Mouse (Mus musculus): ENCODE results near the gene Prf1. TPM values are rescaled to one million over a fixed set of nuclear protein-coding genes. Genes with fewer than 3 reads are reported as not detected.

The Prf1 gene
- total RNA-seq, 2 experiments from 2014 or later = not detected

- DNase-seq (ENCODE audit: low spot score in 2 of 2) = no peak
These were observed 40.0 kb downstream of the Prf1 start for GRCm38 (mm10) chr10:61337665-61338064.

GRCm38 (mm10) chr10:61339216-61339615, 41.6 kb downstream of the Prf1 start:
- DNase-seq (ENCODE audit: low spot score in 2 of 2) = no peak

GRCm38 (mm10) chr10:61340247-61340646, 42.6 kb downstream of the Prf1 start:
- no peak for DNase-seq (ENCODE audit: low spot score in 2 of 2)

- no peak for DNase-seq (ENCODE audit: low spot score in 2 of 2)
These were observed 43.4 kb downstream of the Prf1 start for GRCm38 (mm10) chr10:61341045-61341444.

GRCm38 (mm10) chr10:61341557-61341956, 43.9 kb downstream of the Prf1 start:
- peak; percentile 84 to 88 for DNase-seq (ENCODE audit: low spot score in 2 of 2)

GRCm38 (mm10) chr10:61342750-61343149, 45.1 kb downstream of the Prf1 start:
- DNase-seq (ENCODE audit: low spot score in 2 of 2) = no peak

- DNase-seq (ENCODE audit: low spot score in 2 of 2) = peak; percentile 61 to 75
These were observed 46.3 kb downstream of the Prf1 start for GRCm38 (mm10) chr10:61343950-61344349.

GRCm38 (mm10) chr10:61345179-61345578, 47.5 kb downstream of the Prf1 start:
- DNase-seq (ENCODE audit: low spot score in 2 of 2) = no peak

GRCm38 (mm10) chr10:61346374-61346773, 48.7 kb downstream of the Prf1 start:
- DNase-seq (ENCODE audit: low spot score in 2 of 2) = no peak

- DNase-seq (ENCODE audit: low spot score in 2 of 2) = no peak
These were observed 53.6 kb downstream of the Prf1 start for GRCm38 (mm10) chr10:61351216-61351615.

Other genes with a start within 250 kb of the Prf1 start
- gene Pcbd1, start 208.5 kb upstream of the Prf1 start, total RNA-seq (2021) = 10 to 100 TPM; 13.3 to 17.9 TPM
- 10 to 100 TPM; 33.0 to 33.3 TPM for gene Sgpl1, start 150.1 kb upstream of the Prf1 start, total RNA-seq (2021)
- gene Tbata, start 125.9 kb upstream of the Prf1 start, total RNA-seq (2021) = 1 to 10 TPM; 4.2 to 4.9 TPM
- gene Adamts14, start 24.4 kb upstream of the Prf1 start, total RNA-seq (2021) = 1 to 10 TPM; 1.2 to 1.4 TPM
- gene Pald1, start 85.7 kb downstream of the Prf1 start, total RNA-seq (2021) = 10 to 100 TPM; 20.3 to 20.6 TPM
- gene Nodal, start 120.1 kb downstream of the Prf1 start, total RNA-seq (2021) = not detected
- 10 to 100 TPM; 46.3 to 49.2 TPM for gene Eif4ebp2, start 154.8 kb downstream of the Prf1 start, total RNA-seq (2021)
- gene Lrrc20, start 178.0 kb downstream of the Prf1 start, total RNA-seq (2021) = 10 to 100 TPM; 16.2 to 16.7 TPM

Data from layer of hippocampus, postnatal 10 days (tissue).